Mouse (Mus musculus) spleen, adult 2 months (tissue): ENCODE data around the gene Cbfa2t3.

Source experiments
- CTCF ChIP-seq: fragments of 200-500 bp; IDR thresholded peaks from 2 replicates; pipeline ENCODE4 v1.5.1; 2011; ENCODE audit warnings: mild to moderate bottlenecking, inconsistent platforms; ENCODE audit not compliant: insufficient read depth, insufficient read length, insufficient replicate concordance; ENCODE audit errors: extremely low read depth
- POLR2A ChIP-seq: fragments of 200-500 bp; IDR thresholded peaks from 2 replicates; pipeline ENCODE4 v1.6.1; 2011; ENCODE audit warnings: low read depth, low read length, inconsistent platforms

DNA sequence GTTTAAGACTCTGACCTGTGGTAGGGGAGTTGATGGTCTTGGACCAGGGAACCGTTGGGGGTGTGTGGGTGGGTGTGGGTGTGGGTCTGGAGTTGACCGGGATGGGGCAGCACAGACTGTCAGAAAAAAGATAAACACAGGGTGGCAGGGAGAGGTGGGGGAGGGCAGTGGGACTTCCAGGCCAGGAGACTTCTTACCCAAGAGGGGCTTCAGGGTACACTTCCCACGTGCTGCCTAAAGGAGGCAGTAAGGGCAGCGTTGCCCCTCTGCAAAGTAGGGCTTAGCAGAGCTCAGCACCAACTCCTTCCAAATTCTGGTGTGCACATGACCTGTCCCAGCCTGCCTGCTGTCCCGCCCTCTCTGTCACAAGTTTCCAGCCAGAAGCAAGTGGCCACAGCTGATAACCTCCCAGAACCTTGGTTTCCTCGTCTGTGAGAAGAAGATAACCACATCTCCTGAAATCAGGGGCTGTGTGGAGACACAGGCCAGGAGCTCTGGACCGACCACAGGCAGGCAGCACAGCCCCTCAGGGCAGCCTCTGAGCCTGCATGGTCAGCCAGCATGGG lies 20.7 kb upstream of the Cbfa2t3 start:
- TF ChIP-seq POLR2A = no peak
- TF ChIP-seq CTCF = 0 out of 2 replicates have a peak, but pooled peaks have one; percentile 4
